Mouse (Mus musculus) liver, embryonic 11.5 days (tissue): Measurements from ENCODE around the gene Cep70. TPM values are rescaled to one million over a fixed set of nuclear protein-coding genes. Genes with fewer than 3 reads are reported as not detected.
A peak's percentile ranks its signal among the peaks of the same experiment; 100 is the strongest.

ENCODE experiments used
- ATAC-seq: fragments of 200-750 bp; cut with Nextera tagmentation; replicated peaks from 2 replicates; pipeline ENCODE4 v1.8.0; 2017; ENCODE audit warnings: moderate number of reproducible peaks, mild to moderate bottlenecking, moderate TSS enrichment, moderate library complexity; ENCODE audit not compliant: low FRiP score
- DNase-seq: peaks from one replicate; pipeline ENCODE4 v3.0.0-alpha.2; 2017; ENCODE audit warnings: low spot score
- H3K27ac ChIP-seq: fragments of 300-500 bp; sonication (generic); 2 replicates; pipeline ENCODE4 v1.5.1; 2014; ENCODE audit warnings: mild to moderate bottlenecking, low read depth, low read length, control low read depth
- H3K27me3 ChIP-seq: fragments of 300-500 bp; sonication (generic); replicated peaks from 2 replicates; pipeline ENCODE4 v1.6.1; 2014; ENCODE audit warnings: low read length, mixed read lengths; ENCODE audit not compliant: control insufficient read depth, insufficient read depth
- H3K36me3 ChIP-seq: fragments of 300-500 bp; sonication (generic); 2 replicates; pipeline ENCODE4 v1.6.1; 2014; ENCODE audit warnings: mild to moderate bottlenecking, low read length, moderate library complexity, mixed read lengths; ENCODE audit not compliant: control insufficient read depth, insufficient read depth
- H3K4me1 ChIP-seq: fragments of 300-500 bp; sonication (generic); replicated peaks from 2 replicates; pipeline ENCODE4 v1.6.1; 2014; ENCODE audit warnings: low read length, mixed read lengths; ENCODE audit not compliant: control insufficient read depth, insufficient read depth
- H3K4me2 ChIP-seq: fragments of 300-500 bp; sonication (generic); 2 replicates; pipeline ENCODE4 v1.6.1; 2014; ENCODE audit warnings: mild to moderate bottlenecking, control low read depth, moderate library complexity
- H3K4me3 ChIP-seq: fragments of 300-500 bp; sonication (generic); 2 replicates; pipeline ENCODE4 v1.5.1; 2014; ENCODE audit warnings: low read depth, low read length, control low read depth
- H3K9ac ChIP-seq: fragments of 300-500 bp; sonication (generic); 2 replicates; pipeline ENCODE4 v1.6.1; 2014; ENCODE audit warnings: low read depth, low read length, control low read depth
- H3K9me3 ChIP-seq: fragments of 300-500 bp; sonication (generic); 2 replicates; pipeline ENCODE4 v1.6.1; 2016; ENCODE audit warnings: low read length, inconsistent platforms, mixed read lengths; ENCODE audit not compliant: control insufficient read depth
- WGBS: fragments of 180-500 bp; shearing (Covaris S2); extraction: QIAGEN DNeasy Blood & Tissue Kit; methylation state at CpG from one replicate; pipeline ENCODE4 v1.1.7; 2014; 5-methylcytosine and 5-hydroxymethylcytosine counted together
- polyA plus RNA-seq: library from polyadenylated mRNA; unstranded; fragments of >200 nt; fragmentation: Nextera tagmentation; extraction: Ambion mirVana; gene quantifications from 2 replicates; pipeline ENCODE4 v1.2.1, GENCODE M21; 2014

Gene Cep70
- polyA plus RNA-seq, 1 experiment from 2014 or later: 49.9 TPM

GRCm38 (mm10) chr9:99256206-99256605 is 13.0 kb downstream of the Cep70 start:
- H3K4me1 ChIP-seq: no peaks in the 10 kb centered on the region; the same call in 1 of the 2 replicates
- H3K9ac ChIP-seq: no peak overlapping the region
- H3K9me3 ChIP-seq: no peaks in the 10 kb centered on the region
- 87% methylated on average over 1 of the region's 1 CpGs for WGBS
- no peaks in the 10 kb centered on the region for H3K27me3 ChIP-seq
- H3K4me2 ChIP-seq: no peak overlapping the region
- ATAC-seq: no peak
- H3K4me3 ChIP-seq: no peak overlapping the region
- H3K27ac ChIP-seq: peak overlapping the region; percentile 43; the same call in 1 of the 2 replicates
- DNase-seq: no peak
- peaks cover 6% of the 10 kb centered on the region for H3K36me3 ChIP-seq

- Histone ChIP-seq H3K36me3 (peaks cover 6% of the 10 kb centered on the region), H3K4me3 (no peak overlapping the region), H3K4me2 (no peak overlapping the region), H3K9ac (no peak overlapping the region), H3K4me1 (no peaks in the 10 kb centered on the region; the same call in 1 of the 2 replicates), H3K27ac (no peak overlapping the region), H3K9me3 (no peaks in the 10 kb centered on the region), H3K27me3 (no peaks in the 10 kb centered on the region)
- DNase-seq (no peak), ATAC-seq (peak; percentile 66)
- 80% methylated on average over 3 of the region's 3 CpGs for WGBS
Observed at GRCm38 (mm10) chr9:99256821-99257220, 13.7 kb downstream of the Cep70 start.

- no peak overlapping the region for H3K9ac ChIP-seq
- no peak overlapping the region for H3K4me2 ChIP-seq
- peaks cover 11% of the 10 kb centered on the region for H3K36me3 ChIP-seq
- no peak overlapping the region for H3K4me3 ChIP-seq
- WGBS: 80% methylated on average over 5 of the region's 5 CpGs
- H3K27ac ChIP-seq: no peak overlapping the region
- no peaks in the 10 kb centered on the region for H3K27me3 ChIP-seq
- DNase-seq: no peak
- H3K9me3 ChIP-seq: no peaks in the 10 kb centered on the region
- no peak for ATAC-seq
- H3K4me1 ChIP-seq: no peaks in the 10 kb centered on the region; the same call in 1 of the 2 replicates
Observed at GRCm38 (mm10) chr9:99258891-99259290, 15.7 kb downstream of the Cep70 start.

- DNase-seq (no peak), ATAC-seq (no peak)
- Histone ChIP-seq H3K4me3 (no peak overlapping the region), H3K4me2 (no peak overlapping the region), H3K27me3 (no peaks in the 10 kb centered on the region), H3K9ac (no peak overlapping the region), H3K27ac (no peak overlapping the region), H3K36me3 (peaks cover 9% of the 10 kb centered on the region; the same call in 1 of the 2 replicates), H3K9me3 (no peaks in the 10 kb centered on the region), H3K4me1 (no peaks in the 10 kb centered on the region)
- WGBS: 95% methylated on average over 5 of the region's 5 CpGs
Observed at GRCm38 (mm10) chr9:99304296-99304695, 61.1 kb downstream of the Cep70 start.

GRCm38 (mm10) chr9:99306226-99306625 is 63.1 kb downstream of the Cep70 start:
- 81% methylated on average over 6 of the region's 6 CpGs for WGBS
- DNase-seq (no peak), ATAC-seq (no peak)
- Histone ChIP-seq H3K4me3 (no peak overlapping the region), H3K4me2 (no peak overlapping the region), H3K27me3 (no peaks in the 10 kb centered on the region), H3K9me3 (no peaks in the 10 kb centered on the region), H3K27ac (no peak overlapping the region), H3K36me3 (peaks cover 9% of the 10 kb centered on the region; the same call in 1 of the 2 replicates), H3K9ac (no peak overlapping the region), H3K4me1 (no peaks in the 10 kb centered on the region)

GRCm38 (mm10) chr9:99319343-99319951 is 76.3 kb downstream of the Cep70 start:
- H3K27ac ChIP-seq: no peak overlapping the region
- no peak overlapping the region for H3K4me3 ChIP-seq
- WGBS: 53% methylated on average over 8 of the region's 8 CpGs
- no peak overlapping the region for H3K4me2 ChIP-seq
- no peaks in the 10 kb centered on the region for H3K36me3 ChIP-seq
- DNase-seq (no peak), ATAC-seq (no peak)
- no peaks in the 10 kb centered on the region for H3K9me3 ChIP-seq
- no peak overlapping the region for H3K9ac ChIP-seq
- H3K4me1 ChIP-seq: no peaks in the 10 kb centered on the region
- no peaks in the 10 kb centered on the region for H3K27me3 ChIP-seq

- WGBS: 78% methylated on average over 8 of the region's 8 CpGs
- Histone ChIP-seq H3K9me3 (no peaks in the 10 kb centered on the region), H3K27ac (no peak overlapping the region), H3K4me3 (no peak overlapping the region), H3K36me3 (no peaks in the 10 kb centered on the region), H3K9ac (no peak overlapping the region), H3K27me3 (no peaks in the 10 kb centered on the region), H3K4me1 (no peaks in the 10 kb centered on the region), H3K4me2 (no peak overlapping the region)
- ATAC-seq (no peak), DNase-seq (no peak)
Observed at GRCm38 (mm10) chr9:99320006-99320405, 76.8 kb downstream of the Cep70 start.

- Histone ChIP-seq H3K36me3 (no peaks in the 10 kb centered on the region), H3K27ac (no peak overlapping the region), H3K9ac (no peak overlapping the region), H3K4me1 (no peaks in the 10 kb centered on the region), H3K4me3 (no peak overlapping the region), H3K4me2 (no peak overlapping the region), H3K9me3 (no peaks in the 10 kb centered on the region), H3K27me3 (no peaks in the 10 kb centered on the region)
- ATAC-seq (no peak), DNase-seq (no peak)
- 78% methylated on average over 7 of the region's 7 CpGs for WGBS
Observed at GRCm38 (mm10) chr9:99325208-99325929, 82.2 kb downstream of the Cep70 start.

- Histone ChIP-seq H3K9me3 (no peaks in the 10 kb centered on the region), H3K27ac (no peak overlapping the region), H3K4me3 (no peak overlapping the region), H3K9ac (no peak overlapping the region), H3K4me1 (no peaks in the 10 kb centered on the region), H3K27me3 (no peaks in the 10 kb centered on the region), H3K4me2 (no peak overlapping the region), H3K36me3 (no peaks in the 10 kb centered on the region)
- ATAC-seq (no peak), DNase-seq (no peak)
- WGBS: 81% methylated on average over 4 of the region's 4 CpGs
Observed at GRCm38 (mm10) chr9:99325961-99326360, 82.8 kb downstream of the Cep70 start.
